Mouse (Mus musculus): ENCODE results near the gene Olfr746.

Gene Olfr746

GRCm38 (mm10) chr14:50646783-50647182, at the start of gene Olfr746:
Olfr746 (plus strand) TSS chr14:50647083.
- DNase-seq (ENCODE audit: low spot score in 2 of 2), result no peak

DNA sequence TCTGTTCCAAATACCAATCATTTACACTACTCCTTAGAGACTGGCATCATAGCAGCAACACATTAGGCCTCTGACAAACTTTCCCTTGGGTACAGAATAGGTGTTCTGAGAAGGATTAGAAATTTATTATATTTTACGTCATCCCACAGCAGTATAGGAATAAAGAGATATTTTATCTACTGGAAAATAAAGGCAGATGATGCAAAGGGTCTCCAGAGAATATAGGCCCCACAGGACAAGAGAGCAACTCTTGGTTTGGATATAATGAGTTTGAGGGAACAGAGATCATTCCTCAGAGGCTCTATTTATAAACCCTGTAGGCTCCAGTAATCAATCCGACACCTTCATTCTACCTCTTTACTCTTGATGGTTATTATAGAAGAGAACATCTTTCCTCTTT, 32.3 kb upstream of the Olfr746 start, which contains the start of gene Olfr744:
TSS of gene Olfr744 (plus strand) at position 301 of the 400 bp plus-strand sequence.
- DNase-seq (ENCODE audit: low spot score in 2 of 2), result no peak

DNA sequence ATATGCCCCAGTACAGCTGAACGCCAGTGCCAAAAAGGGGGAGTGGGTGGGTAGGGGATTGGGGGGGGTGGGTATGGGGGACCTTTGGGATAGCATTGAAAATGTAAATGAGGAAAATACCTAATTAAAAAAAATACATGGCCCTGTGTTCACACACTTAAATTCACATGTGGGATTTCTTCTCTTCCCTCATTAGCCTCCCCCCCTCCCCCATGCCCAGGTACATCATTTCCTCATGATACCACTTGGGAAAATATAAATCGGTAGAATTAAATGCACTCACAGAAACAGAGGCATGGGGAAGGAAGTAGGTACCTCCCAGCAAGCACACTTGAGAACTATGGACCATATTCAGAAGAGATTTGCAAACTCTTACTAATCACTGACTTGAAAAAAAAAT, 7.8 kb upstream of the Olfr746 start, which contains the start of gene Olfr745:
TSS of gene Olfr745 (plus strand) at position 301 of the 400 bp plus-strand sequence.
- no peak for DNase-seq (ENCODE audit: low spot score in 2 of 2)

GRCm38 (mm10) chr14:50693106-50693505, 46.2 kb downstream of the Olfr746 start, which contains the start of gene Olfr747:
Olfr747 (minus strand) TSS chr14:50693206.
- no peak for DNase-seq (ENCODE audit: low spot score in 2 of 2)

All from urinary bladder, postnatal 4 days (tissue).